Mouse (Mus musculus): ENCODE measurements around the gene Dennd1c.
A peak's percentile ranks its signal among the peaks of the same experiment; 100 is the strongest.

The Dennd1c gene

GRCm38 (mm10) chr17:57095855-57096622 lies 17.7 kb upstream of the Dennd1c start:
- peak; percentile 70 for DNase-seq (ENCODE audit: low read depth)

GRCm38 (mm10) chr17:57094222-57094621 lies 15.9 kb upstream of the Dennd1c start:
- no peak for DNase-seq (ENCODE audit: low read depth)

DNA sequence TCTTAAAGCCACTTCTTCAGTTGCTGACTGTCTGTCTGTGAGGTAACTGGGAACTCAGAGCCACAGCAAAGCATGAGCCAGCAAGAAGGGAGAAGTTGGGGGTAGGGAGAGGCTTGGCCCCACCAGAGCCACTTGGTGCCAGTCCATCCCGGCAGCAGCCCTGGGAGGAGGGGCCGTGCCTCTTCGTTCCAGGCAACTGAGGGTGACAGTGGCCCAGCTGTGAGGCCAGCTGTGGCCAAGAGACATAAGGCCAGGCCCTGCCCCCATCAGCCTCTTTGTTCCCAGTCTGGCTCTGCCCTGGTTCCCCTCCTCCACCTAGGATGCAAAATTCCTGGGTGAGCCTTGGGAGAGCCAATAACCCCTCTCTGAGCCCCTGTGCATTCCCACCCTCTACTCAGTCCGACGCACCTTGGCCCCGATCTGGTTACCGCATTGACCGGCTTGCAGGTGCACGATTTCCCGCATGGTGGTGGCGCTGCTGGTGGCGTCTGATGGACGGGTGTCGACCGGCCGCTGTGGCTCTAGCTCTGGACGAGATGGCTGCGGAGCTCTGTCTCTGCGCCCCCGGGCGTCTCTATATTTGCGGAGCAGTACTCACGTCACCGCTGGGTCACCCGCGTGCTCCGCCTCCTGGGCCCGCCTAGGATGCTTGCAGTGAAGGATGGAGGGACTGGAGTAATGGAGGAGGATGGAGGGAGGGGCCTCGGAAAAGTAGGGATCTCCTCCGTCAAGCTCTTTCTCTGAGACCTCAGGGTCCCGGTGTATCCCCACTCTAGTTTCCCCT lies 8.9 kb upstream of the Dennd1c start, which contains the start of gene Tubb4a:
Tubb4a (minus strand) TSS at position 734 of the 784 bp plus-strand sequence.
- DNase-seq (ENCODE audit: low read depth), result no peak

GRCm38 (mm10) chr17:57085970-57086757 lies 7.8 kb upstream of the Dennd1c start:
- no peak for DNase-seq (ENCODE audit: low read depth)

- no peak for DNase-seq (ENCODE audit: low read depth)
Measured at GRCm38 (mm10) chr17:57082481-57082880, 4.2 kb upstream of the Dennd1c start.

DNA sequence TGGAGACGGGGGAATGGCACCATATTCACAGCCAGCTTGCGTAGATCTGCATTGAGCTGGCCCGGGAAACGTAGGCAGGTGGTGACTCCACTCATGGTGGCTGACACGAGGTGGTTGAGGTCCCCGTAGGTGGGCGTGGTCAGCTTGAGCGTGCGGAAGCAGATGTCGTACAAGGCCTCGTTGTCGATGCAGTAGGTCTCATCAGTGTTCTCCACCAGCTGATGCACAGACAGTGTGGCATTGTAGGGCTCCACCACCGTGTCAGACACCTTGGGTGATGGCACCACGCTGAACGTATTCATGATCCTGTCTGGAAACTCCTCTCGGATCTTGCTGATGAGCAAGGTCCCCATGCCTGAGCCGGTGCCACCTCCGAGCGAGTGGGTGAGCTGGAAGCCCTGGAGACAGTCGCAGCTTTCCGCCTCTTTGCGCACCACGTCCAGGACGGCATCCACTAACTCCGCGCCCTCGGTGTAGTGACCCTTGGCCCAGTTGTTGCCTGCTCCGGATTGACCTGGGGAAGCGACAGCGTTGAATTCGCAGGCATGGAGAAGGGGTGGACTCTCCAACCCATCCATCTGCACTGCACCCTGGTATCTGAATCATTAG lies 3.0 kb upstream of the Dennd1c start:
- no peak for DNase-seq (ENCODE audit: low read depth)

GRCm38 (mm10) chr17:57079919-57080318 lies 1.6 kb upstream of the Dennd1c start:
- DNase-seq (ENCODE audit: low read depth), result peak; percentile 56

DNA sequence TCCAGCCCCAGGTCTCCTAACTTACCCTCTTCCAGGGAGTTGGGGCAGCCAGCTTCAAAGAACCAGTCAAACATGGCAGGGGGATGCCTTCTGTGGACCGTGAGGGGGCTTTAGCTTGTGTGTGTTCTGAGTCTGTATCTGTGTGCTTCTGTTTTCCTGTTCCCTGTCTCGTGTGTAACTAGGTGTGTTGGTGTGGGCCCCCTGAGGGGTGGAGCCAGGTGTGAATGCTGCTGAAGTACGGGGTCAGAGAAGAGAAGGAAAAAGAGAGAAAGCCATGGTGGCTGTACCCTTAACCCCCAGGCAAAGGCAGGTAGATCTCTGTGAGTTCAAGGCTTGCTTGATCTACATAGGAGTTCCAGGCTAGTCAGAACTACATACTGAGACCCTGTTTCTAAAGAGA lies 1.4 kb downstream of the Dennd1c start:
- DNase-seq (ENCODE audit: low read depth), result peak; percentile 40

GRCm38 (mm10) chr17:57070699-57071098 lies 7.6 kb downstream of the Dennd1c start:
- no peak for DNase-seq (ENCODE audit: low read depth)

GRCm38 (mm10) chr17:57070272-57070671 lies 8.0 kb downstream of the Dennd1c start:
- no peak for DNase-seq (ENCODE audit: low read depth)

DNA sequence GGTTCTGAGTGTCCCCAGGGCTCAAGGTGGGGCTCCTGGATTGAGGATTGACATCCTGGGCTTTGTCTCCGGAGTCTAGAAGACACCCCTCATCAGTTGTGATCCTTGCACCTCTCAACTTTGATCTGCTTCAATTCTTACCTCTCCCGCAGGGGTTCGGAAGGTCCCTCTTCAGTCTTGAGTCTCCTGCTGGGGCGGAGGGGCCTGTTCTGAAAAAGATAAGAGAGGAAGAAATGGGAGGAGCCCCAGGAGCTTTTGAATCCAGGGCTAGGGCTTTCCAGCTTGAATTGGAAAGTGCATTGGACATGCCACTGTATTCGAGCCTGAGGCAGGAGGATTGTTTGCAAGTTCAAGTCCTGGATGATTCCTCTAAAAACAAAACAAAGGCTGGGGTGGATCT lies 11.4 kb downstream of the Dennd1c start:
- DNase-seq (ENCODE audit: low read depth), result no peak

DNA sequence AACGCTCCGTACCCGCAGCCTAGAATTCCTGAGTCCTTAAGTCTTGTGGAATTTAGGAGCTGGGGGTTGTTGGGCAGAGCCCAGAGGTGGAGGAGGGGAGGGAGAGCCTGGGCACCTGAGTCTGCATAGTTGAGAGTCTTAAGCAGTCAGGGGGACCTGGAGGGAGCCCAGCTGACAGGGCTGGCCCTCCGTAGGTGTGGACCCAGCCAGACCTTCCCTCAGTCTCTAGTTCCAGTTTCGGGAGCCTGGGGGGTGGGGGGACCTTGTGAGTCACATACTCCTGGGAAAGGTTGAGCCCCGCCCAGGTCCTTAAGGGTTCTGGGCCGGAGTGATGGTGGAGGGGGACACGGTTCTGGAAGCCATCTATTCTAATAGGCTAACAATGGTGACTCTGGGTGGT lies 15.3 kb downstream of the Dennd1c start:
- DNase-seq (ENCODE audit: low read depth), result no peak

DNA sequence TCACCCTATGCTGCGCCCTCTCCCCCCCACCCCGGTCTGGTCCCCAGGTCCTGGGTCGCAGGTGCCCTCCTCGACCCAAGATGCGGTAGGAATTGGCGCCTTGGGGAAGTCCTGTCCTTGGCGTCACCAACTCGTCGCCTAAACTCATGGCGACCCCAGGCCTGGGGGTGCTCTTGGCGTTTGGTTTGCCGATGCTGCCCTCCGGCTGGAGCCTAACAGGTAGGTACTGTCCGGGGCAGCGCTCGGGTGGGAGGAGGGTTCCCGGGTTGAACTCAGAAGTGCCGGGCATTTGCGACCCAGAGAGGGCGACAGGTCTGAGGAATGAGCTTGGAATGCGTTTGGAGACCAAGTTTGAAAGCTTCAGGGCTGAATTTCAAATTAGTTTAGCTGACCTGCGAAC lies 15.8 kb downstream of the Dennd1c start:
- DNase-seq (ENCODE audit: low read depth), result no peak

GRCm38 (mm10) chr17:57062011-57062521 lies 16.2 kb downstream of the Dennd1c start:
- peak; percentile 75 for DNase-seq (ENCODE audit: low read depth)

DNA sequence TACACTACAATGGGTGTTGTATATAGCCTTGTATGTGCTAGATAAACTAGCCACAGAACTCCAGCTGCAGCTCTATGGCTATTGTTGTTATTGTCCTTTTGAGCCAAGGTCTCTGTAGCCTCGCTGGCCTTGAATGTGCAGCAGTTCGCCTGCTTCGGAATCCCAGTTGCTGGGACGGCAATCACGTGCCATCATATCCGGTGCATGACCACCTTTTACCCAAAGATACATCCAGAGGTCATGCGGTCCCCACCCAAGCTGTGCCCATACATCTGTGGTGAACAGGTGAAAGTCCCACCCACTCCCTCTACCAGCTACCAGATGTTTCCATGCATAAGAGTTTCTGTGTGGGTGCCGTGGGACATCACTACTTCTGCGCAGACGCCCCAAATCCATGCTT lies 17.2 kb downstream of the Dennd1c start:
- DNase-seq (ENCODE audit: low read depth), result peak; percentile 75

- peak; percentile 99 for DNase-seq (ENCODE audit: low read depth)
Measured at GRCm38 (mm10) chr17:57060231-57060801, 18.0 kb downstream of the Dennd1c start.

- peak; percentile 76 for DNase-seq (ENCODE audit: low read depth)
Measured at GRCm38 (mm10) chr17:57059486-57059977, 18.8 kb downstream of the Dennd1c start, which contains the start of gene Slc25a23. Gene Slc25a23 (minus strand): TSS chr17:57059863.

DNA sequence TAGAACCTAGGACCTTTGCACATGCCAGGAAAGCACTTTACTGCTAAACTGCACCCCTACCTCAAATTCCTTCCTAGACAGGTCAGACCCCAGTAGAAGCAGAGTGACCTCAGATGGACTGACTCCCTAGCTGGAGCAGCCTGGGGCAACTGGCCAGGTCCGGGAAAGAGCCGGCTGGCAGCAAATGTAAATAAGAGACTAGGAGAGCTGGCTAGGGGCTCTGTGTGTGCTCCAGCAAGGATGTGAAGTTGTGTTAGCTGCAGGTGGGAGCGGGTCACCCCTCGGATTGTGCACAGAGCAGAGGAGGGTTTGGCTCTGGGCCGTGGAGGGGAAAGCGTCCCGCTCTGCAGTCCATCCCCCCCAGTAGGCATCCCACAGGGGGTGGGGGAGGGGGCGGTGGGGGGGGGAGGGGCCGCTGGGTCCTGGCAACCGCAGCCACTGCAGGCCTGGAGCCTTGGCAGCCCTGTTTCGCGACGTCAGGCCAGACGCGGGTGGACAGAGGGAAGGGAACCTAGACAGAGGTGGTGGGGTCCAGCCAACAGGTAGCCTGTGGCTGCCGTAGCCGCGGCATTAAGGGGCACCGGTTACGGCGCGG lies 19.3 kb downstream of the Dennd1c start, which contains the start of gene Crb3:
Crb3 (plus strand) TSS at position 215 of the 595 bp plus-strand sequence.
- no peak for DNase-seq (ENCODE audit: low read depth)

DNA sequence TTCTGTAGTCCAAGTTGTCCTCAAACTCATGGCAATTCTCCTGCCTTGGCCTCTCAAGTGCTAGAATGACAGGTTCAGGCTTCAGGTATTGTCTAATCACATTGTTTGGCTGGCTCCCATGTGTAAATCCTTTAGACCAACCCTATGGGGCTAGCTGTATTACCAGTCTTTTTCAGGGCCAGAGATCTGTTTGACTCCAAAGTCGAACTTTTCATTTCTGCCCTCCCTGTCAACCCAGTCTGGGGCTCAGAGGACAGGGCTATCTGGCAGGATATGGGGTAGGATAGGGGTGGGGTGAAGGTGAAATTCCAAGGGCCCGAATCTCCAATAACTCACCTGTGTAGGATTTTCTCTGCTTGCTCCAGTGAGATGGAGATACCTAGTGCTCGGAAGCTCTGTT lies 22.1 kb downstream of the Dennd1c start:
- DNase-seq (ENCODE audit: low read depth), result no peak

DNA sequence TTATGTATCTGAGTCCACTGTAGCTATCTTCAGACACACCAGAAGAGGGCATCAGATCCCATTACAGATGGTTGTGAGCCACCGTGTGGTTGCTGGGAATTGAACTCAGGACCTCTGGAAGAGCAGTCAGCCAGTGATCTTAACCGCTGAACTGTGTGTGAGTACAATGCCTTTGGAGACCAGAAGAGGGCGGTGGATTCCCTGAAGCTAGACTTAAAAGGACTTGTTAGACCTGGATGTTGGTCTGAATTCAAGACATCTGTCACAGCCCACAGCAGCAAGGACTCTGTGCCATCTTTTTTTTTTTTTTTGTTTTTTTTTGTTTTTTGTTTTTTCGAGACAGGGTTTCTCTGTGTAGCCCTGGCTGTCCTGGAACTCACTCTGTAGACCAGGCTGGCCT lies 26.6 kb downstream of the Dennd1c start:
- peak; percentile 75 for DNase-seq (ENCODE audit: low read depth)

- DNase-seq (ENCODE audit: low read depth), result no peak
Measured at GRCm38 (mm10) chr17:57048816-57049215, 29.5 kb downstream of the Dennd1c start.

All from induced T-regulatory cell, adult 2 months (primary cell).